Mouse (Mus musculus) lung, embryonic 15.5 days (tissue): ENCODE measurements around the gene Klk10. TPM values are rescaled to one million over a fixed set of nuclear protein-coding genes. Genes with fewer than 3 reads are reported as not detected.

Source experiments
- ATAC-seq: fragments of 200-750 bp; cut with Nextera tagmentation; 2 replicates; pipeline ENCODE4 v1.8.0; 2017; ENCODE audit warnings: moderate number of reproducible peaks, borderline replicate concordance; ENCODE audit not compliant: low FRiP score, low TSS enrichment; ENCODE audit errors: extremely low read depth
- H3K27ac ChIP-seq: fragments of 300-500 bp; sonication (generic); 2 replicates; pipeline ENCODE4 v1.5.1; 2015; ENCODE audit warnings: moderate library complexity, mild to moderate bottlenecking, inconsistent platforms
- H3K27me3 ChIP-seq: fragments of 300-500 bp; sonication (generic); 2 replicates; pipeline ENCODE4 v1.6.1; 2015; ENCODE audit warnings: inconsistent platforms
- H3K36me3 ChIP-seq: fragments of 300-500 bp; sonication (generic); 2 replicates; pipeline ENCODE4 v1.6.1; 2015; ENCODE audit warnings: inconsistent platforms
- H3K4me1 ChIP-seq: fragments of 300-500 bp; sonication (generic); 2 replicates; pipeline ENCODE4 v1.6.1; 2015; ENCODE audit warnings: inconsistent platforms
- H3K4me2 ChIP-seq: fragments of 300-500 bp; sonication (generic); 2 replicates; pipeline ENCODE4 v1.6.1; 2015; ENCODE audit warnings: inconsistent platforms, mild to moderate bottlenecking, moderate library complexity
- H3K4me3 ChIP-seq: fragments of 300-500 bp; sonication (generic); 2 replicates; pipeline ENCODE4 v1.5.1; 2015; ENCODE audit warnings: mild to moderate bottlenecking, inconsistent platforms
- H3K9ac ChIP-seq: fragments of 300-500 bp; sonication (generic); 2 replicates; pipeline ENCODE4 v1.6.1; 2015; ENCODE audit warnings: inconsistent platforms
- H3K9me3 ChIP-seq: fragments of 300-500 bp; sonication (generic); 2 replicates; pipeline ENCODE4 v1.6.1; 2016; ENCODE audit warnings: inconsistent platforms
- WGBS: fragments of 180-500 bp; shearing (Covaris S2); methylation state at CpG from one replicate; pipeline ENCODE4 v1.1.7; 2015; 5-methylcytosine and 5-hydroxymethylcytosine counted together
- polyA plus RNA-seq: library from polyadenylated mRNA; unstranded; fragments of >200 nt; fragmentation: Nextera tagmentation; extraction: Ambion mirVana; gene quantifications from 2 replicates; pipeline ENCODE4 v1.2.1, GENCODE M21; 2015

Klk10 gene
- polyA plus RNA-seq = 1.8 and 1.9 TPM in 2 replicates

GRCm38 (mm10) chr7:43780746-43781145 is at the start of gene Klk10:
Gene Klk10, plus strand, starts transcription at chr7:43781035.
- ATAC-seq = no peak
- no peak within 1 kb of the TSS for H3K9ac ChIP-seq
- no peak within 1 kb of the TSS for H3K4me3 ChIP-seq
- no peaks in the 10 kb centered on the region for H3K36me3 ChIP-seq
- H3K27ac ChIP-seq = no peak within 1 kb of the TSS
- no peaks in the 10 kb centered on the region for H3K9me3 ChIP-seq
- H3K4me2 ChIP-seq = no peak within 1 kb of the TSS
- H3K27me3 ChIP-seq = peaks cover 13% of the 10 kb centered on the region
- H3K4me1 ChIP-seq = 0 out of 2 replicates have a peak, but pooled peaks cover 7% of the 10 kb centered on the region
- 40% methylated on average over 5 of the region's 5 CpGs for WGBS

GRCm38 (mm10) chr7:43747788-43748187 is 33.0 kb upstream of the Klk10 start:
- Histone ChIP-seq H3K4me2 (no peak overlapping the region), H3K36me3 (no peaks in the 10 kb centered on the region), H3K9ac (no peak overlapping the region), H3K4me3 (no peak overlapping the region), H3K9me3 (no peaks in the 10 kb centered on the region), H3K27ac (0 out of 2 replicates have a peak overlapping the region, but pooled peaks have one; percentile 9), H3K4me1 (no peaks in the 10 kb centered on the region), H3K27me3 (no peaks in the 10 kb centered on the region)
- 42% methylated on average over 1 of the region's 1 CpGs for WGBS
- no peak; the same call in 1 of the 2 replicates for ATAC-seq

GRCm38 (mm10) chr7:43752806-43753205 is 28.0 kb upstream of the Klk10 start:
- Histone ChIP-seq H3K9me3 (no peaks in the 10 kb centered on the region), H3K9ac (no peak overlapping the region), H3K27me3 (no peaks in the 10 kb centered on the region), H3K36me3 (no peaks in the 10 kb centered on the region), H3K4me3 (no peak overlapping the region), H3K4me2 (no peak overlapping the region), H3K4me1 (no peaks in the 10 kb centered on the region), H3K27ac (no peak overlapping the region)
- no peak for ATAC-seq
- WGBS = 60% methylated on average over 2 of the region's 2 CpGs

- Histone ChIP-seq H3K27me3 (no peaks in the 10 kb centered on the region), H3K4me3 (no peak overlapping the region), H3K36me3 (no peaks in the 10 kb centered on the region), H3K9me3 (no peaks in the 10 kb centered on the region), H3K27ac (no peak overlapping the region), H3K4me2 (no peak overlapping the region), H3K9ac (no peak overlapping the region), H3K4me1 (no peaks in the 10 kb centered on the region)
- WGBS = 35% methylated on average over 8 of the region's 8 CpGs
- no peak for ATAC-seq
These were observed 14.4 kb upstream of the Klk10 start for GRCm38 (mm10) chr7:43766484-43766883.

GRCm38 (mm10) chr7:43768597-43768996 is 12.2 kb upstream of the Klk10 start, which contains the start of gene Klk12:
Gene Klk12, plus strand, starts transcription at chr7:43768897.
- Histone ChIP-seq H3K9me3 (no peaks in the 10 kb centered on the region), H3K27me3 (no peaks in the 10 kb centered on the region), H3K4me2 (no peak within 1 kb of the TSS), H3K36me3 (no peaks in the 10 kb centered on the region), H3K4me1 (no peaks in the 10 kb centered on the region), H3K27ac (no peak within 1 kb of the TSS), H3K4me3 (no peak within 1 kb of the TSS), H3K9ac (no peak within 1 kb of the TSS)
- no peak for ATAC-seq
- WGBS = 76% methylated on average over 4 of the region's 4 CpGs

GRCm38 (mm10) chr7:43769636-43770035 is 11.2 kb upstream of the Klk10 start:
- Histone ChIP-seq H3K4me3 (no peak overlapping the region), H3K4me2 (no peak overlapping the region), H3K27me3 (no peaks in the 10 kb centered on the region), H3K36me3 (no peaks in the 10 kb centered on the region), H3K4me1 (no peaks in the 10 kb centered on the region), H3K9me3 (no peaks in the 10 kb centered on the region), H3K9ac (no peak overlapping the region), H3K27ac (no peak overlapping the region)
- 82% methylated on average over 8 of the region's 8 CpGs for WGBS
- no peak for ATAC-seq

GRCm38 (mm10) chr7:43770701-43771100 is 10.1 kb upstream of the Klk10 start:
- 88% methylated on average over 10 of the region's 10 CpGs for WGBS
- no peak overlapping the region for H3K4me2 ChIP-seq
- H3K27ac ChIP-seq = no peak overlapping the region
- no peaks in the 10 kb centered on the region for H3K27me3 ChIP-seq
- no peaks in the 10 kb centered on the region for H3K36me3 ChIP-seq
- no peaks in the 10 kb centered on the region for H3K4me1 ChIP-seq
- H3K9ac ChIP-seq = no peak overlapping the region
- H3K4me3 ChIP-seq = no peak overlapping the region
- no peaks in the 10 kb centered on the region for H3K9me3 ChIP-seq
- ATAC-seq = no peak

- Histone ChIP-seq H3K9me3 (no peaks in the 10 kb centered on the region), H3K4me2 (no peak overlapping the region), H3K27ac (no peak overlapping the region), H3K36me3 (no peaks in the 10 kb centered on the region), H3K4me3 (no peak overlapping the region), H3K9ac (no peak overlapping the region), H3K27me3 (no peaks in the 10 kb centered on the region), H3K4me1 (no peaks in the 10 kb centered on the region)
- WGBS = 90% methylated on average over 6 of the region's 6 CpGs
- no peak for ATAC-seq
These were observed 8.9 kb upstream of the Klk10 start for GRCm38 (mm10) chr7:43771916-43772315.

- no peak for ATAC-seq
- H3K36me3 ChIP-seq = no peaks in the 10 kb centered on the region
- H3K9ac ChIP-seq = no peak overlapping the region
- no peaks in the 10 kb centered on the region for H3K9me3 ChIP-seq
- H3K27ac ChIP-seq = no peak overlapping the region
- H3K4me1 ChIP-seq = no peaks in the 10 kb centered on the region
- H3K27me3 ChIP-seq = no peaks in the 10 kb centered on the region
- WGBS = 61% methylated on average over 3 of the region's 3 CpGs
- H3K4me3 ChIP-seq = no peak overlapping the region
- H3K4me2 ChIP-seq = no peak overlapping the region
These were observed 7.9 kb upstream of the Klk10 start for GRCm38 (mm10) chr7:43772901-43773300.

GRCm38 (mm10) chr7:43774364-43774763 is 6.5 kb upstream of the Klk10 start, which contains the start of gene Klk11:
Gene Klk11, plus strand, starts transcription at chr7:43774604.
- no peak within 1 kb of the TSS for H3K9ac ChIP-seq
- ATAC-seq = no peak

GRCm38 (mm10) chr7:43774802-43775201 is 6.0 kb upstream of the Klk10 start:
- no peak for ATAC-seq
- Histone ChIP-seq H3K27ac (no peak overlapping the region), H3K36me3 (no peaks in the 10 kb centered on the region), H3K4me2 (no peak overlapping the region), H3K9ac (no peak overlapping the region), H3K9me3 (no peaks in the 10 kb centered on the region), H3K4me3 (no peak overlapping the region), H3K27me3 (no peaks in the 10 kb centered on the region), H3K4me1 (no peaks in the 10 kb centered on the region)
- WGBS = 54% methylated on average over 6 of the region's 6 CpGs

More at GRCm38 (mm10) chr7:43774364-43774763, 6.5 kb upstream of the Klk10 start, which contains the start of gene Klk11:
- H3K36me3 ChIP-seq = no peaks in the 10 kb centered on the region
- H3K4me1 ChIP-seq = no peaks in the 10 kb centered on the region
- no peaks in the 10 kb centered on the region for H3K27me3 ChIP-seq
- H3K27ac ChIP-seq = no peak within 1 kb of the TSS
- no peak within 1 kb of the TSS for H3K4me2 ChIP-seq
- H3K9me3 ChIP-seq = no peaks in the 10 kb centered on the region
- 79% methylated on average over 5 of the region's 5 CpGs for WGBS
- H3K4me3 ChIP-seq = no peak within 1 kb of the TSS

- no peaks in the 10 kb centered on the region for H3K9me3 ChIP-seq
- no peak overlapping the region for H3K27ac ChIP-seq
- no peak overlapping the region for H3K4me3 ChIP-seq
- 38% methylated on average over 7 of the region's 7 CpGs for WGBS
- no peak overlapping the region for H3K9ac ChIP-seq
- no peak overlapping the region for H3K4me2 ChIP-seq
- H3K4me1 ChIP-seq = no peaks in the 10 kb centered on the region
- H3K36me3 ChIP-seq = no peaks in the 10 kb centered on the region
- ATAC-seq = no peak
- no peaks in the 10 kb centered on the region for H3K27me3 ChIP-seq
These were observed 5.4 kb upstream of the Klk10 start for GRCm38 (mm10) chr7:43775311-43776057.
